Mouse (Mus musculus) monocyte, adult 2 months (primary cell): Measurements from ENCODE around the gene Il20ra.
A peak's percentile ranks its signal among the peaks of the same experiment; 100 is the strongest.

Experiments
- DNase-seq, 2 experiments: peaks; one replicate each; pipeline ENCODE4 v3.0.0; 2022; ENCODE audit warnings: low spot score in 2 of 2, low read depth in 1 of 2

Il20ra gene

GRCm38 (mm10) chr10:19747661-19748060, 35.3 kb downstream of the Il20ra start:
- DNase-seq, result no peak

GRCm38 (mm10) chr10:19765459-19765858, 53.1 kb downstream of the Il20ra start:
- DNase-seq, result no peak

- no peak for DNase-seq
These were observed 66.7 kb downstream of the Il20ra start for GRCm38 (mm10) chr10:19779092-19779491.

- DNase-seq, result peak in 1 of 2 experiments; percentile 22
These were observed 69.0 kb downstream of the Il20ra start for GRCm38 (mm10) chr10:19781365-19781764.

- no peak for DNase-seq
These were observed 82.6 kb downstream of the Il20ra start for GRCm38 (mm10) chr10:19794996-19795395.

GRCm38 (mm10) chr10:19802958-19803357, 90.6 kb downstream of the Il20ra start:
- no peak for DNase-seq

- DNase-seq, result no peak
These were observed 92.4 kb downstream of the Il20ra start for GRCm38 (mm10) chr10:19804763-19805162.
